Mouse (Mus musculus) cerebellum, adult 8-10 months (tissue): ENCODE data around the gene Mks1.
A peak's percentile ranks its signal among the peaks of the same experiment; 100 is the strongest.
"Not testable (repeated sequence)": the region's sequence is repeated elsewhere in the genome, so short reads cannot be mapped to it uniquely, and the experiment has no call there.

Experiments used
- DNase-seq: peaks from one replicate; pipeline ENCODE4 v3.0.0; 2022

Gene Mks1

GRCm38 (mm10) chr11:87852690-87853596, at the start of gene Mks1:
TSS of gene Mks1 (plus strand) at chr11:87853215.
- peak; percentile 82 for DNase-seq

DNA sequence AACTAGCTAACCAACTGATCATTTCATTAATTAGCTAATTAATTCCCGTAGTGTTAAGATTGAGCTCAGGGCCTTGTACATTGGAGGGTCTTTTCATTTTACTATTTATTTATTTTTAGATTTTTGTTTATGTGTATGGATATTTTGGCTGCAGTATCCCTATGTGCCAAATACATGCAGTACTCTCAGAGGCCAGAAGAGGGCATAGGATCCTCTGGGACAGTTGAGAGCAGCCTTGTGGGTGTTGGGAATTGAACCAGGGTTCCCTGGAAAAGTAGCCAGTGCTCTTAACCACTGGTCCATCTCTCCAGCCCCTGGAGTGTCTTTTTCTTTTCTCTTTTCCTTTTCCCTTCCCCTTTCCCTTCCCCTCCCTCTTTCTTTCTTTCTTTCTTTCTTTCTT, 47.6 kb upstream of the Mks1 start:
- no peak for DNase-seq

DNA sequence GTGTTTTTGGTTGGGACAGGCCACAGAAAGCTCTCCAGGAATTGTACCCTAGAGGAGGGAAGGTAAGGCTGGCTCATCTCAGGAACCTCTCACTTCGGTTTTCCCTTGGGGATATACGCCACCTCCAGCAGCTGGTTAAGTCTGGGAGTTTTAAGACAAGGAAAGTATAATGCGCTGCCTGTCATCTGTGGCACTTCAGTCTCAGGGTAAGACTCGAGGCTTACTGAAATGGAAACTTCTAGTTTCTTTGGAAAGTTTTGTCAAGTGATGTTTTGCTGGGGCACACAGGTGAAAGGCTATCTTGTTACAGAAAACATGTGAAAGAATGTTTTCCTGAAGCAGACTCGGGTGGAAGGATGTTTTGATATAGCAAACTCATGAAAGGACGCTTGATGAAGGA, 45.6 kb upstream of the Mks1 start:
- no peak for DNase-seq

GRCm38 (mm10) chr11:87808236-87808635, 44.8 kb upstream of the Mks1 start:
- DNase-seq = no peak

DNA sequence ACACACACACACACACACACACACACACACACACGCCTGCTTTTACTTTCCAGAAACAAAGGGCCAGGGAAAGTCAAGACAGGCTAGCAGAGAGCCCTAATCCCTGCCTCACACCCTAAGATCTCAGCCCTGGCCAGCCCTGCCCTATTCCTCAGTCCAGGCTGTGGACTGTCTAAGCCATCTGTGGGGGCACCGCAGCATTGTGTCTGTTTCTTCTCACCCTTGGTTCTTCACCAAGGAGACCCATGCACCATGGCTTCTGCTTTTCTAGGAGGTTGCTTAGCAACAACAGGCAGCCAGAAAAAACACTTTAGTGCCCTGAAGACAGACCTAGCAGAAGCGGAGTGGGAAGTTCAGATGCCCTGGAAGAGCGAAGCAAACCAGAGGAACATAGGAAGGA, 41.6 kb upstream of the Mks1 start:
- no peak for DNase-seq

DNA sequence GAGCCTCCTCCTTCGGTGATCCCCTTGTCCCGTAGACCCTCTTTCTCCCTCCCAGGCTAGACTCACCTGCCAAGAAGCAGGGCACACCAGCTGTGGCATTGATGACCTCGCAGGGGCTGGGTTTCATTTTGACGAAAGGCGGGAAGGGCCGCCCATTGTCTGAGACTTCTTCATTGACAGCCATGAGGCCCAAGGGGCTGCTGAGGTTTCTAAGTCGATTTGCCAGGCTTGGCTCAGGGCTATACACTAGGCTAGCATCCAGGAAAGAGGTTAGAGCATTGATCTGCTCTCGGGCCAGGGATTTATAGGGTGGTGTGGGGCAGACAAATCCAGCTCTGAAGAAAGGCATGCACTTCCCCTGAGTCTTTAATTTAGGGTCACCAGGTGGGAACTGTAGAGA, 38.2 kb upstream of the Mks1 start:
- no peak for DNase-seq

DNA sequence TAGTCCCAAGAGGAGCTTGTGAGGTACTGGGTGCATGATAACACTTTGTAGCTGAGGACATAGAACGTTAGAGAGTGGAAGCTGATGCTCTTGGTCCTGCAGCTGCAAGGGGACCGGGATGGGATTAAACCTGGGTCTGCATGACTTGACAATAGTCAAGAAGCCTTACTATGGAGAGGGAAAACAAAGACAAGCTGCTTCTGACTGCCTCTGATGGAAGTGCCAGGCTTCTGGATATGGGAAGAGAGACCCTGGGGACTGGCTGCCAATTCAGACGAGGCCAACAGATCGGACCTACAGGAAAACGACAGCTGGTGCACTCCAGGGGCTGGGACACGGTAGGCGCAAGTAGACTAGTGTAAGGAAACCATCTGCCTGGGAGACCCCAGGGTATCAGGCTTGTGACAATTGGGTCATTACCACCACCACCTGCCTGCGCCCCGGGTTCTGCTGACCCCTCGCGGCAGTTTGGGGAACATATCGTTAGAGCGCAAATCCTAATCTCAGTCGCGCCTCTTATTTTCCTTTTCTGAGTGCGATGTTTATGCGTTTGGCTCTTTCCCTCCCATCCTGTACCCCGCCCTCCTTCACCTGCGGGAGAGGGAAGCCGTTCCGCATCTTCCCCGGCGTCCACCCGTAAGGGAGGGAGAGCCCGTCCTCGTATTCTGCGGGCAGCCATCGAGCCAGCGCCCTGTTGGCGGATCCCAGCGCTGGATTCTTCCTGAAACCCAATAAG, 36.1 kb upstream of the Mks1 start:
- DNase-seq = peak; percentile 72

DNA sequence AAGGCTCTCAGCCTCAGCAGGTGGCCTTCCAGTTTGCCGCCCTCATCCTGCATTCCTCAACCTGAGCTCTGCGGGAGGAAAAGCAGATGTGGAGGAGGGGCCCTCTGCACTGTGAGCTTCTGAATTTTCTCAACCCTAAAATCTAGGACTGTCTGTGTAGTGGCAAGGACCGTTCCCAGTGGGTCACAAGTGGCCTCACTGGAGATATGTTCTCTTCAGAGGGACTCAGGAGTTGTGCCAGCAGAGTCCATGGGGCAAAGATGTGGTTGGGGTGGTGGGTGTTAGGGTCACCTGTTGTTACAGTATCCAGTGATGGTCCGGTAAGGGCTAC, 35.6 kb upstream of the Mks1 start:
- no peak for DNase-seq

- DNase-seq = no peak
Measured at GRCm38 (mm10) chr11:87821502-87821901, 31.5 kb upstream of the Mks1 start.

DNA sequence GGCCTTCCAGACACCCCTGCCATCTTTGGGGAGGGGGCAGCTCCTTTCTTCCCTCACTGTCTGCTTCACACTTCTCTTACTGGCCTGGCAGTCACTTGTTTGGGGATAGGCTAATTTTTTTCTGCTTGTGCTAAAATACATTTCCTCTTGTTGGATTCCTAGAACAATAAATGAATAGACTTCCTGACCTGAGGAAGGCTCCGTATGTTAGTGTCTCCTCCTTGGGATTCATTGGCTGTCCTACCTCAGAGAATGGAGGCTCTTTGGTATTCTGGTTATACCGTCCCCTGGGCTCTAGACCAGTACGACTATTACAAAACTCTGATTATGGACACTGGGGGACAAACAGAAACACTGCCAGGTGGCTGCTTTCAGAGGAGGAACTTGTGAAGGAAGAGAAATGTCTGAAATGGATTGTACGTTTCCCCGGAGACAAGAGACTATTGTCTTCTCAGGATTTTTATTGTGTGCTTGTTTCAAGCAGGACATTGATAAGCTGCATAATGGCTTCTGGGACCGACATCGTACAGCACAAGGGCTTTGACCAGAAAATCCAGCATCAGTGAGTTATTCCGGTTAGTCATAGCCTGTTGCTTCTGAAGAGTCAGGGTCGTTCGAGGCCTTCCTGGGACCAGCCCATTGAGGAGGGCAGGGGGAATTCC, 24.6 kb upstream of the Mks1 start, which contains the start of gene Lpo:
Lpo (minus strand) TSS at position 51 of the 662 bp plus-strand sequence.
- no peak for DNase-seq

- no peak for DNase-seq
Measured at GRCm38 (mm10) chr11:87840676-87841075, 12.3 kb upstream of the Mks1 start.

- DNase-seq = no peak
Measured at GRCm38 (mm10) chr11:87841436-87841835, 11.6 kb upstream of the Mks1 start.

GRCm38 (mm10) chr11:87846968-87847600, 5.9 kb upstream of the Mks1 start:
- no peak for DNase-seq

DNA sequence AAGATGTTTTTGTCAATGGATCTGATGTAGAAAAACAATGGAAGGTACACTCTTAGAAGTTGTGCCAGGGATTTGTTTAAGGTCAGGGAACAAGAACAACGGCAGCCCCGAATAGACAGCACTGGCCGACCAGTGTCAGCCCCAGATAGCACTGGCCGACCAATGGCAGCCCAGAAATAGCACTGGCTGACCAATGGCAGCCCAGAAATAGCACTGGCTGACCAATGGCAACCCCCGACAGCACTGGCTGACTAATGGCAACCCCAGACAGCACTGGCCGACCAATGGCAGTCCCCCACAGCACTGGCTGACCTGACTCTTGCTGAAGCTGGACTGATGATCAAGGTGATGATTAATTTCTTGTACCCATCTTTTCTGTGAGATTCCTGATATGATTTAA, 5.1 kb upstream of the Mks1 start:
- no peak for DNase-seq

DNA sequence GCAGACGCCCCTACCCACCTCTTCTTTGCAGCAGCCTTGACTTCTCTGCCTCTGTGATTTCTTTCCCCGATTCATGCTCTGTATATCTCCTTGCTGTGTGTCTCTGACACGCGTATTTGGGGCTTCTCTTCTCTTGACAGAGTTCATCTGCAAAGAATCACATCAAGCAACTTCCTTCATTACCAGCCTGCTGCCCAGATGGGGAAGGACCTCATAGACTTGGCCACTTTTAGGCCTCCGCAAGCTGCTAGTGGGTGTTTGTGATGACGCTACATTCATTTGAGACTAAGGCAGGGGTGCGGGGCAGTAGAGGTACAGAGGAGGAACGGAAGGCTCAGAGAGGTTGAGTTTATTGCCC, 561 bp downstream of the Mks1 start:
- peak; percentile 12 for DNase-seq

DNA sequence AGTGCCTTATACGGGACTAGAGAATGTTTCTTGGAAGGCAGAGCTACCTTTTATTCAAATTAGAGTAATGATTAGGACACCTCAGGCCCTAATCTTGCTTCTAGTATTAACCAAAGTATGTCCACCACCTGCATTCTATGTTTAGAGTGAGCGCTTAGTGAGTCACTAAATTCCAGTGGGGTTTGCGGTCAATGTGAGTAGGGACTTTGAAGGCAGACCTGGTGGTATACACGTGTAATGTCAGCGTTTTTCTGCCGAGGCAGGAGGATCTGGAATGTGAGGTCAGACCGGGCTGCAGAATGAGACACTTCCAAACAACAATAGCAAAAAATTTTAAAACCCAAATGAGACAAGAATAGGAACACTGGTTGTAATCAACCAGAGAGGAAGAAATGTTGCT, 1.5 kb downstream of the Mks1 start:
- no peak for DNase-seq

DNA sequence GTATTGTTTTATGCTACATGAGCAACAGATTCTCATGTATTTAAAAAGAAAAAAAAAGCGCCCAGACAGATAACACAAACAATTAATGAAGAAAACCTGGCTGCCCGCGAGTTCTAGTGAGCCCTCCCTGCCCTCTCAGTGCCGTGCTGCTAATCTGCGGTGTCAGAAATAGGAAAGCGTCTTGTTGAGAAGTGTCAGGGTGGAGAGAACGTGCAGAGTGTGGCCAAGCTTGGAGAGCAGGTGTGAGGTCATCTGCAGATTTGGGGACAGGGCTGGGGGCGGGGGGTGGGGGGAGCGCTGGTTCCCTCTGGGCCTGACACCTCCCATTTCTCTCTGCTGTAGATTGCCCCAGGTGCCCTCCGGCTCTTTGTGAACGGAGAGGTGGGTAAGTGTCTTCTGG, 6.3 kb downstream of the Mks1 start:
- DNase-seq = no peak

GRCm38 (mm10) chr11:87860426-87860825, 7.4 kb downstream of the Mks1 start:
- no peak for DNase-seq

- DNase-seq = no peak
Measured at GRCm38 (mm10) chr11:87862805-87863204, 9.8 kb downstream of the Mks1 start.

- not testable (repeated sequence) for DNase-seq
Measured at GRCm38 (mm10) chr11:87866891-87867290, 13.9 kb downstream of the Mks1 start.

DNA sequence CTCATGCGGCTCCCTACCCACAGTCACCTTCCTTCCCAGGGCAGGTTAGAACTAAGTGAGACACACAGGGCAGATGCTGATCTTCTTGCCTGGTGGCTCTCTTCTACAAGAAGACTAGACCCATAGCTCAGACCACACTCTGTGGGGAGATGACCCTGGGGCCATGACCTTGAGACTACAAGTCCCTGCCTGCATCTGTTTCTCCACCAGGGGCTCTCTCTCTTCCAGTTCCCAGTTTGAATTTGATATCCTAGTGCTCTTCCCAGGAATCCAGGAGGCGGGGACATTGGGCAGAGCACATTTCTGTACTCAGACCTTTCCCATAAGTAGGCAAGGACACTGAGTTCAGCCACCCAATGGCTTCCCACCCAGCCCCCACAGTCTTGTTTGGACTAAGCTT, 17.1 kb downstream of the Mks1 start:
- DNase-seq = no peak

DNA sequence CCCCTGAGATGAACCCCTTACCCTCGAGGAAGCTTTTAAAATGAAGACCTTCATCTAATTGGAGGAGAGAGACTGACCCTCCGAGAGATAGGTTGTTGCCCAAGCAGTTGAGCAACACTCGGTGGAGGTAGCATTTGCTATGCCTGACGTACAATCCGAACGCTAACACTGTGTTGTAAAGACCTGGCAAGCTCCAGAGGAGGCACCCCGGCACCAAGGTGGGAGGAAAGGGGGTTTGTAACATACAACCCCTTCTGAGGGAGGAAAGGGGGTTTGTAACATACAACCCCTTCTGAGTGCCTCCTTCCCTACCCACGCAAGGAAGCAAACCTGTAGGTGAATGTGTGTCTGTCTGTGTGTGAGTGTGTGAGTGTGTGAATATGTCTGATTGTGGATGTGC, 18.8 kb downstream of the Mks1 start:
- DNase-seq = no peak

GRCm38 (mm10) chr11:87875436-87875835, 22.4 kb downstream of the Mks1 start, which contains the start of gene Epx:
TSS of gene Epx (minus strand) at chr11:87875536.
- DNase-seq = no peak
